Comparison of ENCODE assay signal across 9 mouse cellular contexts in genomic region chr4:140868484-140869190, GRCm38 (mm10). TPM values are rescaled to one million over a fixed set of nuclear protein-coding genes. Genes with fewer than 3 reads are reported as not detected.
A peak's percentile ranks its signal among the peaks of the same experiment; 100 is the strongest.
DNase-seq lines count a peak whose midpoint lies in the region; ATAC-seq and TF ChIP-seq lines count a peak whose summit lies in the region.
"Had no signal": no experiment of that assay in that cellular context is flagged by ENCODE, and none has a peak within 500 bp of the region (broad histone marks: within the 10 kb centered on the region; RNA-seq: fewer than 3 reads in every experiment).

No protein-coding gene starts in this region.

- DNase-seq in hindbrain, embryonic 10.5 days (ENCODE audit: low spot score): peak; percentile 46
- DNase-seq in hindbrain, postnatal 0 days (ENCODE audit: low spot score): no peak
- DNase-seq in R1 (ENCODE audit: low read depth, low spot score): peak; percentile 67
- peak; percentile 76 for DNase-seq in limb, embryonic 11.5 days (ENCODE audit: low spot score)
- DNase-seq in layer of hippocampus, postnatal 10 days (ENCODE audit: low spot score in 2 of 2): no peak
- no peak for DNase-seq in left cerebral cortex, adult 9 months (ENCODE audit: low spot score in 2 of 2)
- no peak for DNase-seq in right cerebral cortex, postnatal 10 days (ENCODE audit: low spot score in 2 of 2)

- TF ChIP-seq CTCF in hindbrain, postnatal 0 days (IDR thresholded peaks at IDR 0.05; ENCODE audit: low read depth): no peak

- H3K27me3 ChIP-seq in hindbrain, embryonic 10.5 days (ENCODE audit: insufficient read depth, poor library complexity, severe bottlenecking): peaks cover 20% of the 10 kb centered on the region
- H3K27me3 ChIP-seq in hindbrain, postnatal 0 days (ENCODE audit: insufficient read depth, low read length): no peaks in the 10 kb centered on the region
- no peaks in the 10 kb centered on the region for H3K27me3 ChIP-seq in limb, embryonic 11.5 days (ENCODE audit: control insufficient read depth, insufficient read depth, low read length)
- no peaks in the 10 kb centered on the region for H3K27me3 ChIP-seq in neural tube, embryonic 12.5 days (replicated peaks)
- H3K27me3 ChIP-seq: Patski had no signal

- H3K4me1 ChIP-seq in hindbrain, embryonic 10.5 days (replicated peaks): peaks cover 21% of the 10 kb centered on the region
- H3K4me1 ChIP-seq in hindbrain, postnatal 0 days (ENCODE audit: insufficient read depth, low read length): no peaks in the 10 kb centered on the region
- H3K4me1 ChIP-seq in limb, embryonic 11.5 days (ENCODE audit: control insufficient read depth, insufficient read depth, low read length): peaks cover 9% of the 10 kb centered on the region
- peaks cover 14% of the 10 kb centered on the region; the same call in 1 of the 2 replicates for H3K4me1 ChIP-seq in neural tube, embryonic 12.5 days

- H3K9me3 ChIP-seq in hindbrain, embryonic 10.5 days: peaks cover 11% of the 10 kb centered on the region
- H3K9me3 ChIP-seq in hindbrain, postnatal 0 days (ENCODE audit: low read length): no peaks in the 10 kb centered on the region
- H3K9me3 ChIP-seq in limb, embryonic 11.5 days (ENCODE audit: control insufficient read depth, low read length): no peaks in the 10 kb centered on the region
- no peaks in the 10 kb centered on the region for H3K9me3 ChIP-seq in neural tube, embryonic 12.5 days

- peak overlapping the region; percentile 28 for H3K4me3 ChIP-seq in hindbrain, embryonic 10.5 days
- no peak overlapping the region for H3K4me3 ChIP-seq in hindbrain, postnatal 0 days (ENCODE audit: low read length)
- H3K4me3 ChIP-seq in limb, embryonic 11.5 days (ENCODE audit: low read depth, low read length): no peak overlapping the region
- no peak overlapping the region for H3K4me3 ChIP-seq in neural tube, embryonic 12.5 days

- H3K27ac ChIP-seq in hindbrain, embryonic 10.5 days: peak overlapping the region; percentile 59
- no peak overlapping the region for H3K27ac ChIP-seq in hindbrain, postnatal 0 days
- H3K27ac ChIP-seq in limb, embryonic 11.5 days (replicated peaks; ENCODE audit: low read depth, low read length): peak overlapping the region; percentile 55; the same call in 1 of the 2 replicates
- H3K27ac ChIP-seq in neural tube, embryonic 12.5 days: no peak overlapping the region

- no peaks in the 10 kb centered on the region for H3K36me3 ChIP-seq in hindbrain, embryonic 10.5 days
- H3K36me3 ChIP-seq in hindbrain, postnatal 0 days (ENCODE audit: insufficient read depth, low read length): no peaks in the 10 kb centered on the region
- no peaks in the 10 kb centered on the region for H3K36me3 ChIP-seq in limb, embryonic 11.5 days (ENCODE audit: control insufficient read depth, insufficient read depth, low read length)
- no peaks in the 10 kb centered on the region for H3K36me3 ChIP-seq in neural tube, embryonic 12.5 days

- no peak for ATAC-seq in hindbrain, postnatal 0 days
- peak; percentile 60; the same call in 1 of the 2 replicates for ATAC-seq in limb, embryonic 11.5 days (ENCODE audit: insufficient number of reproducible peaks, low FRiP score, low TSS enrichment, low read depth)
- no peak for ATAC-seq in neural tube, embryonic 12.5 days (ENCODE audit: low FRiP score, low read depth)
- ATAC-seq: Patski had no signal

- H3K4me2 ChIP-seq in hindbrain, postnatal 0 days (ENCODE audit: low read depth, low read length): no peak overlapping the region
- H3K4me2 ChIP-seq in limb, embryonic 11.5 days (ENCODE audit: low read depth, severe bottlenecking): peak overlapping the region; percentile 37
- peak overlapping the region; percentile 32 for H3K4me2 ChIP-seq in neural tube, embryonic 12.5 days (replicated peaks)

- H3K9ac ChIP-seq in hindbrain, postnatal 0 days (replicated peaks; ENCODE audit: low read length): no peak overlapping the region
- peak overlapping the region; percentile 41 for H3K9ac ChIP-seq in limb, embryonic 11.5 days (ENCODE audit: low read length)
- no peak overlapping the region for H3K9ac ChIP-seq in neural tube, embryonic 12.5 days

- 4% methylated on average over 14 of the region's 14 CpGs for WGBS in hindbrain, embryonic 10.5 days
- 7% methylated on average over 14 of the region's 14 CpGs for WGBS in hindbrain, postnatal 0 days
- WGBS in limb, embryonic 11.5 days: 1% methylated on average over 14 of the region's 14 CpGs
- 6% methylated on average over 14 of the region's 14 CpGs for WGBS in neural tube, embryonic 12.5 days

RNA-seq across cellular contexts. Expression of gene Padi1, which starts 23.1 kb away (rescaled TPM):
- 0.07 TPM in 2 replicates for polyA plus RNA-seq in hindbrain, embryonic 10.5 days (2016; fragmentation: Nextera tagmentation; extraction: Ambion mirVana)
- 0.25 TPM in 1 of 2 replicates, not detected in the other for total RNA-seq in hindbrain, postnatal 0 days (2014; rRNA removed)
- polyA plus RNA-seq in hindbrain, postnatal 0 days (2015; fragmentation: Nextera tagmentation; extraction: Ambion mirVana): 0.05 TPM in 1 of 2 replicates, not detected in the other
- polyA plus RNA-seq in limb, embryonic 11.5 days (2014; fragmentation: Nextera tagmentation; extraction: Ambion mirVana): 0.28 and 0.44 TPM in 2 replicates
- 0.19 and 0.38 TPM in 2 replicates for polyA plus RNA-seq in neural tube, embryonic 12.5 days (2016; fragmentation: Nextera tagmentation; extraction: Ambion mirVana)
- not detected for total RNA-seq in layer of hippocampus, postnatal 10 days (2021)

RNA-seq across cellular contexts. Expression of gene Padi2, which starts 37.5 kb away (rescaled TPM):
- polyA plus RNA-seq in hindbrain, embryonic 10.5 days (2016; fragmentation: Nextera tagmentation; extraction: Ambion mirVana): 1.4 and 3.8 TPM in 2 replicates
- total RNA-seq in hindbrain, postnatal 0 days (2014; rRNA removed): 5.3 and 5.5 TPM in 2 replicates
- 2.7 and 3.0 TPM in 2 replicates for polyA plus RNA-seq in hindbrain, postnatal 0 days (2015; fragmentation: Nextera tagmentation; extraction: Ambion mirVana)
- 0.17 and 0.35 TPM in 2 replicates for polyA plus RNA-seq in limb, embryonic 11.5 days (2014; fragmentation: Nextera tagmentation; extraction: Ambion mirVana)
- 5.3 and 8.4 TPM in 2 replicates for polyA plus RNA-seq in neural tube, embryonic 12.5 days (2016; fragmentation: Nextera tagmentation; extraction: Ambion mirVana)
- total RNA-seq in layer of hippocampus, postnatal 10 days (2021): 1 to 10 TPM; 8.0 to 9.6 TPM

RNA-seq across cellular contexts. Expression of gene Padi3, which starts 58.2 kb away (rescaled TPM):
- 0.08 and 0.10 TPM in 2 replicates for polyA plus RNA-seq in hindbrain, embryonic 10.5 days (2016; fragmentation: Nextera tagmentation; extraction: Ambion mirVana)
- total RNA-seq in hindbrain, postnatal 0 days (2014; rRNA removed): not detected in 2 replicates
- polyA plus RNA-seq in hindbrain, postnatal 0 days (2015; fragmentation: Nextera tagmentation; extraction: Ambion mirVana): 0.05 TPM in 2 replicates
- polyA plus RNA-seq in limb, embryonic 11.5 days (2014; fragmentation: Nextera tagmentation; extraction: Ambion mirVana): 0.54 and 0.61 TPM in 2 replicates
- not detected in 2 replicates for polyA plus RNA-seq in neural tube, embryonic 12.5 days (2016; fragmentation: Nextera tagmentation; extraction: Ambion mirVana)
- total RNA-seq in layer of hippocampus, postnatal 10 days (2021): under 1 TPM in 1 of 2 experiments, not detected in 1; 0.11 TPM
- polyA plus RNA-seq: Patski had no signal

Comparison
In these comparisons a context has a peak if more than half of its experiments do, and no peak if none do; other contexts are left out.
1. DNase-seq: peak in hindbrain, embryonic 10.5 days (single experiment), R1 (single experiment) and limb, embryonic 11.5 days (single experiment); none in hindbrain, postnatal 0 days (single experiment), layer of hippocampus, postnatal 10 days (0 of 2), left cerebral cortex, adult 9 months (0 of 2) and right cerebral cortex, postnatal 10 days (0 of 2).
2. H3K27ac ChIP-seq: peak in hindbrain, embryonic 10.5 days (single experiment) and limb, embryonic 11.5 days (single experiment); none in hindbrain, postnatal 0 days (single experiment) and neural tube, embryonic 12.5 days (single experiment).